Mouse (Mus musculus): Measurements from ENCODE around the gene Rbm19.

DNA sequence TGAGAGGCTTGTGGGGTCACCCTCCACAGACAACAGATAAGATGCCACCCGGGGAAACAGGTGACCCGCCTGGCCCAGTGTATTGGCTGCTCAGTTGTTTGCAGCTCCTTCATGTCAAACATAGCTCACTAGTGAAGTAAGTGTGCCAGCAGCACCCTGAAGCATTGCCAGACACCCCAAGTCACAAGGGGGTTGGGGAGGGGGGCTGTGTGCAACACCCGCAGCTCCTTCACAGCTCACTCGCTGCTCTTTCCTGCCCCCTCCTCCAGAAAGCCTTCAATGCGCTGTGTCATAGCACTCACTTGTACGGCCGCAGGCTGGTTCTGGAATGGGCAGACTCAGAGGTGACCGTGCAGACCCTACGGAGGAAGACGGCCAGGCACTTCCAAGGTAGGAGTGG is 69.7 kb downstream of the Rbm19 start:
- TF ChIP-seq CTCF (IDR thresholded peaks at IDR 0.05 in 2 of 3, conservative IDR thresholded peaks at IDR 0.05 in 1 of 3; ENCODE audit: control insufficient read depth in 1 of 3, insufficient read depth in 1 of 3, low read depth in 2 of 3, low read length in 3 of 3, poor library complexity in 1 of 3, severe bottlenecking in 1 of 3), result no peak
- no peak for TF ChIP-seq SMC3 (IDR thresholded peaks at IDR 0.05; ENCODE audit: low read depth, low read length)
- TF ChIP-seq TCF12 (IDR thresholded peaks at IDR 0.05; ENCODE audit: low read depth, low read length), result no peak
- no peak for TF ChIP-seq GATA1 (IDR thresholded peaks at IDR 0.05; ENCODE audit: low read depth, low read length)
- no peak for TF ChIP-seq POLR2A (IDR thresholded peaks at IDR 0.05; ENCODE audit: control insufficient read depth in 1 of 2, insufficient read depth in 1 of 2, low read depth in 1 of 2, low read length in 2 of 2, poor library complexity in 1 of 2)
- TF ChIP-seq USF1 (IDR thresholded peaks at IDR 0.05; ENCODE audit: low read depth, low read length), result no peak
- TF ChIP-seq BHLHE40 (IDR thresholded peaks at IDR 0.05; ENCODE audit: borderline replicate concordance, low read depth, low read length), result no peak
- no peak for TF ChIP-seq POLR2AphosphoS2 (IDR thresholded peaks at IDR 0.05; ENCODE audit: low read length)
- TF ChIP-seq EP300 (IDR thresholded peaks at IDR 0.05; ENCODE audit: low read depth in 1 of 2, low read length in 2 of 2), result no peak
- no peak for TF ChIP-seq MAX (IDR thresholded peaks at IDR 0.05; ENCODE audit: low read length)
- TF ChIP-seq E2F4 (IDR thresholded peaks at IDR 0.05; ENCODE audit: borderline replicate concordance, low read depth, low read length), result no peak
- no peak for TF ChIP-seq MXI1 (IDR thresholded peaks at IDR 0.05; ENCODE audit: low read depth, low read length)
- no peak for TF ChIP-seq RAD21 (IDR thresholded peaks at IDR 0.05; ENCODE audit: low read depth, low read length)
